Mouse (Mus musculus): ENCODE results near the gene Pex5l. TPM values are rescaled to one million over a fixed set of nuclear protein-coding genes. Genes with fewer than 3 reads are reported as not detected.

The Pex5l gene
- total RNA-seq (2021) = 100 to 1,000 TPM; 246 to 268 TPM
- long read RNA-seq, experiment 1, partial matches to known transcripts = 3 of 19 reads
- long read RNA-seq, experiment 1, other reads (novel, unspliced or antisense) = 13 of 19 reads
- long read RNA-seq, experiment 2, partial matches to known transcripts = 3 of 16 reads
- long read RNA-seq, experiment 2, other reads (novel, unspliced or antisense) = 9 of 16 reads

- Histone ChIP-seq H3K4me3 (peak within 1 kb of the TSS; percentile 85), H3K27ac (peak within 1 kb of the TSS; percentile 89)
- intact Hi-C loops (cut with DNase I) = loop anchor here (5.0 to 10.0 kb wide), 6 partner anchors 81 to 649 kb away; no protein-coding TSS in a partner anchor
- TF ChIP-seq CTCF (IDR thresholded peaks at IDR 0.05) = peak; percentile 41
- DNase-seq (ENCODE audit: extremely low spot score in 1 of 2, low spot score in 2 of 2) = peak; percentile 79 to 82
Measured at GRCm38 (mm10) chr3:33142901-33143461, at the start of gene Pex5l. Gene Pex5l (minus strand): TSS chr3:33143247.

GRCm38 (mm10) chr3:33165186-33165585 is 22.1 kb upstream of the Pex5l start:
- intact Hi-C loops (cut with DNase I) = no loop called here
- Histone ChIP-seq H3K27ac (no peak overlapping the region), H3K4me3 (no peak overlapping the region)
- TF ChIP-seq CTCF (IDR thresholded peaks at IDR 0.05) = no peak
- no peak for DNase-seq (ENCODE audit: extremely low spot score in 1 of 2, low spot score in 2 of 2)

- peak; percentile 18 for TF ChIP-seq CTCF (IDR thresholded peaks at IDR 0.05)
- intact Hi-C loops (cut with DNase I) = loop anchor here (1.0 kb wide), 1 partner anchor 12 kb away; no protein-coding TSS in a partner anchor
- H3K4me3 ChIP-seq = no peak overlapping the region
- no peak for DNase-seq (ENCODE audit: extremely low spot score in 1 of 2, low spot score in 2 of 2)
- no peak overlapping the region for H3K27ac ChIP-seq
Measured at GRCm38 (mm10) chr3:33163821-33164220, 20.8 kb upstream of the Pex5l start.

- intact Hi-C loops (cut with DNase I) = loop anchor here (5.0 to 10.0 kb wide), 6 partner anchors 81 to 649 kb away; no protein-coding TSS in a partner anchor
- no peak for TF ChIP-seq CTCF (IDR thresholded peaks at IDR 0.05)
Measured at GRCm38 (mm10) chr3:33143592-33143991, 545 bp upstream of the Pex5l start.

GRCm38 (mm10) chr3:33142398-33142797 is 649 bp downstream of the Pex5l start:
- DNase-seq (ENCODE audit: extremely low spot score in 1 of 2, low spot score in 2 of 2) = peak in 1 of 2 experiments; percentile 22
- Histone ChIP-seq H3K27ac (peak overlapping the region; percentile 89), H3K4me3 (peak overlapping the region; percentile 85)
- intact Hi-C loops (cut with DNase I) = loop anchor here (5.0 to 10.0 kb wide), 6 partner anchors 80 to 650 kb away; no protein-coding TSS in a partner anchor
- no peak for TF ChIP-seq CTCF (IDR thresholded peaks at IDR 0.05)

More at GRCm38 (mm10) chr3:33143592-33143991, 545 bp upstream of the Pex5l start:
- no peak for DNase-seq (ENCODE audit: extremely low spot score in 1 of 2, low spot score in 2 of 2)
- Histone ChIP-seq H3K4me3 (no peak overlapping the region), H3K27ac (no peak overlapping the region)

GRCm38 (mm10) chr3:33129944-33130343 is 13.1 kb downstream of the Pex5l start:
- Histone ChIP-seq H3K4me3 (no peak overlapping the region), H3K27ac (no peak overlapping the region)
- no peak; the same call in 1 of the 2 replicates for TF ChIP-seq CTCF (IDR thresholded peaks at IDR 0.05)
- DNase-seq (ENCODE audit: extremely low spot score in 1 of 2, low spot score in 2 of 2) = no peak
- intact Hi-C loops (cut with DNase I) = no loop called here

GRCm38 (mm10) chr3:33124796-33125195 is 18.3 kb downstream of the Pex5l start:
- no peak for DNase-seq (ENCODE audit: extremely low spot score in 1 of 2, low spot score in 2 of 2)
- intact Hi-C loops (cut with DNase I) = no loop called here
- TF ChIP-seq CTCF (IDR thresholded peaks at IDR 0.05) = no peak
- Histone ChIP-seq H3K4me3 (no peak overlapping the region), H3K27ac (no peak overlapping the region)

GRCm38 (mm10) chr3:33105785-33106184 is 37.3 kb downstream of the Pex5l start:
- Histone ChIP-seq H3K4me3 (no peak overlapping the region), H3K27ac (no peak overlapping the region)
- intact Hi-C loops (cut with DNase I) = no loop called here
- peak; percentile 23 for TF ChIP-seq CTCF (IDR thresholded peaks at IDR 0.05)
- no peak for DNase-seq (ENCODE audit: extremely low spot score in 1 of 2, low spot score in 2 of 2)

- no peak for DNase-seq (ENCODE audit: extremely low spot score in 1 of 2, low spot score in 2 of 2)
- no peak overlapping the region for H3K4me3 ChIP-seq
- no peak overlapping the region for H3K27ac ChIP-seq
- intact Hi-C loops (cut with DNase I) = no loop called here
- TF ChIP-seq CTCF (IDR thresholded peaks at IDR 0.05) = no peak
Measured at GRCm38 (mm10) chr3:33103501-33103900, 39.5 kb downstream of the Pex5l start.

GRCm38 (mm10) chr3:33098550-33099295 is 44.3 kb downstream of the Pex5l start:
- Histone ChIP-seq H3K27ac (peak overlapping the region; percentile 13; the same call in 1 of the 2 replicates), H3K4me3 (no peak overlapping the region)
- intact Hi-C loops (cut with DNase I) = no loop called here
- DNase-seq (ENCODE audit: extremely low spot score in 1 of 2, low spot score in 2 of 2) = no peak
- TF ChIP-seq CTCF (IDR thresholded peaks at IDR 0.05) = no peak

GRCm38 (mm10) chr3:33093646-33094045 is 49.4 kb downstream of the Pex5l start:
- intact Hi-C loops (cut with DNase I) = no loop called here
- Histone ChIP-seq H3K4me3 (no peak overlapping the region), H3K27ac (no peak overlapping the region; the same call in 1 of the 2 replicates)
- DNase-seq (ENCODE audit: extremely low spot score in 1 of 2, low spot score in 2 of 2) = no peak
- no peak for TF ChIP-seq CTCF (IDR thresholded peaks at IDR 0.05)

- H3K27ac ChIP-seq = peak overlapping the region; percentile 63; the same call in 1 of the 2 replicates
- no peak for DNase-seq (ENCODE audit: extremely low spot score in 1 of 2, low spot score in 2 of 2)
- intact Hi-C loops (cut with DNase I) = no loop called here
- H3K4me3 ChIP-seq = no peak overlapping the region
- TF ChIP-seq CTCF (IDR thresholded peaks at IDR 0.05) = no peak
Measured at GRCm38 (mm10) chr3:33090001-33090400, 53.0 kb downstream of the Pex5l start.
